Mouse (Mus musculus) hindbrain, embryonic 11.5 days (tissue): Measurements from ENCODE around the gene Nrxn1. TPM values are rescaled to one million over a fixed set of nuclear protein-coding genes. Genes with fewer than 3 reads are reported as not detected.
A peak's percentile ranks its signal among the peaks of the same experiment; 100 is the strongest.

Source experiments
- ATAC-seq: fragments of 200-750 bp; cut with Nextera tagmentation; 2 replicates; pipeline ENCODE4 v1.8.0; 2017; ENCODE audit warnings: mild to moderate bottlenecking, moderate TSS enrichment, moderate library complexity; ENCODE audit not compliant: low FRiP score
- DNase-seq: peaks from one replicate; pipeline ENCODE4 v3.0.0-alpha.2; 2015; ENCODE audit warnings: low spot score
- H3K27ac ChIP-seq: fragments of 300-500 bp; sonication (generic); 2 replicates; pipeline ENCODE4 v1.5.1; 2014; ENCODE audit warnings: mild to moderate bottlenecking, low read depth, low read length
- H3K27me3 ChIP-seq: fragments of 300-500 bp; sonication (generic); 2 replicates; pipeline ENCODE4 v1.6.1; 2014; ENCODE audit warnings: mild to moderate bottlenecking, low read length, moderate library complexity, mixed read lengths; ENCODE audit not compliant: control insufficient read depth, insufficient read depth
- H3K36me3 ChIP-seq: fragments of 300-500 bp; sonication (generic); 2 replicates; pipeline ENCODE4 v1.6.1; 2014; ENCODE audit warnings: mild to moderate bottlenecking, low read length, moderate library complexity, mixed read lengths; ENCODE audit not compliant: control insufficient read depth, insufficient read depth
- H3K4me1 ChIP-seq: fragments of 300-500 bp; sonication (generic); replicated peaks from 2 replicates; pipeline ENCODE4 v1.6.1; 2014; ENCODE audit warnings: low read length, mixed read lengths; ENCODE audit not compliant: control insufficient read depth, insufficient read depth
- H3K4me2 ChIP-seq: fragments of 300-500 bp; sonication (generic); replicated peaks from 2 replicates; pipeline ENCODE4 v1.6.1; 2014; ENCODE audit warnings: mild to moderate bottlenecking, low read depth, low read length
- H3K4me3 ChIP-seq: fragments of 300-500 bp; sonication (generic); 2 replicates; pipeline ENCODE4 v1.5.1; 2014; ENCODE audit warnings: low read depth, low read length
- H3K9ac ChIP-seq: fragments of 300-500 bp; sonication (generic); 2 replicates; pipeline ENCODE4 v1.6.1; 2014; ENCODE audit warnings: low read depth, low read length
- H3K9me3 ChIP-seq: fragments of 300-500 bp; sonication (generic); 2 replicates; pipeline ENCODE4 v1.6.1; 2016; ENCODE audit warnings: low read length; ENCODE audit not compliant: control insufficient read depth
- WGBS: fragments of 180-500 bp; shearing (Covaris S2); extraction: QIAGEN DNeasy Blood & Tissue Kit; methylation state at CpG from one replicate; pipeline ENCODE4 v1.1.7; 2014; 5-methylcytosine and 5-hydroxymethylcytosine counted together
- polyA plus RNA-seq: library from polyadenylated mRNA; unstranded; fragments of >200 nt; fragmentation: Nextera tagmentation; extraction: Ambion mirVana; gene quantifications from 2 replicates; pipeline ENCODE4 v1.2.1, GENCODE M21; 2014

Nrxn1 gene
- polyA plus RNA-seq, 1 experiment from 2014 or later = 25.0 TPM

DNA sequence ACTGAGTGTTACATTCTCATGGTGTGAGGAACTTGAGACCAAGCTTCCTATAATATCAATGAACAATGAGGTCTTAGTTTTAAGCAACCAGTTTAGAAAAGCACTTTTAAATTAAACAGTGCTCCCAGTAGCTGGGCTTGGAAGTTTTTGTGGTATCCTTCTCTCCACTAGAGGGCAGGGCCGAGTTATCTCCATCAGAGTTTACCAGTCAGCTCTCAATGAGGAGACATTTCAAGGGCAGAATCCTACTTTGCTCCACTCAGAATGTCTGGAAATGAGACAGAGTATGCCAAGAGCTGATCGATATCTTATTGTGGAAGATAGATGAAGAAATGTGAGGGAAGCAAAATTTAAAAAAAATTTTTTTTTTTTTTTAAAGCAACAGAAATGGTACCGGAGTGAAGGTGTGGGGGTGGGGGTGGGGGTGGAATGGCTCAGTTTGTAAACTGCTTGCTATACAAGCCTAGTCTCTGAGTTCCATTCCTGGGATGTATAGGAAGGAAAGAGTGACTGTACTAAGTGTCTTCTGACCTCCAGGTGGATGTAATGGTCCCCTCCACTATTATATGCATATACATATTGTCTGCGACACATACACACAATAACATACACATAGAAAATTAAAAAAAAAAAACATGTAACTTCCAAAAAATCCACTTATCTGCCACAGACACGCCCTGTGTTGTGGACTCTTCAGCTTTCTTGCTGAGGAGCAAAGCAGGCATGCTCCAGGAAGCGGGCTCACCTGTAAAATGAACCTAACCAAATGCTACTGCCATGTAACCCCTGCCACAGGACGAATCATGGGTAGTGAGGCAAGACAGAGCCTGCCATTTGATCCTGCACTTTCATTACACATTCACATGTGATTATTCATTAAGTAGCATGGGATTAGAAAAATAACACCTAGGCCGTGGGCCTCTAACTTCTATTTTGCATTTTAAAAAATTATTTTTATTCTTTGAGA lies 283.4 kb downstream of the Nrxn1 start:
- no peak overlapping the region for H3K9ac ChIP-seq
- peak; percentile 71 for DNase-seq
- no peak overlapping the region for H3K4me2 ChIP-seq
- no peaks in the 10 kb centered on the region for H3K4me1 ChIP-seq
- H3K9me3 ChIP-seq = no peaks in the 10 kb centered on the region
- ATAC-seq = peak; percentile 82
- no peaks in the 10 kb centered on the region for H3K27me3 ChIP-seq
- H3K27ac ChIP-seq = no peak overlapping the region
- H3K36me3 ChIP-seq = no peaks in the 10 kb centered on the region
- 66% methylated on average over 8 of the region's 8 CpGs for WGBS
- no peak overlapping the region for H3K4me3 ChIP-seq

DNA sequence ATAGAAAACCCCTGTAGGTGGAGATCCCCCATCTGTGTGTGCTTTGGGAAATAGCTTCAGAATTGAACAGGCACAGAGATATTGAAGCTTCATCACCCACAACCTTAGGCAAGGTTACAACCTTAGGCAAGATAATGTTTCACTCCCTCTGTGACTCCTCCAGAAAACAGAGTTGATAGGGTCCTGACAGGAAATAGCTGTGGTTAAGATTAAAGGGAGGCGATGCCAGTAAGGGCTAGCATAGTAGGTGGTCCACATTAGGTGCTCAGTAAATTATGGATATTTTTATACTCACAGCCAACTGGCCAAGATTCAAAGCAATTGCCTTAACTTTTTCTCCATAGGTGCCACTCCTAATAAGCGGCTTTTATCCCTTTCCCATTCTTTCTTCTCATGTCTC lies 284.6 kb downstream of the Nrxn1 start:
- Histone ChIP-seq H3K9me3 (no peaks in the 10 kb centered on the region), H3K36me3 (no peaks in the 10 kb centered on the region), H3K4me2 (no peak overlapping the region), H3K4me1 (no peaks in the 10 kb centered on the region), H3K4me3 (no peak overlapping the region), H3K27ac (no peak overlapping the region), H3K9ac (no peak overlapping the region), H3K27me3 (no peaks in the 10 kb centered on the region)
- 74% methylated on average over 2 of the region's 2 CpGs for whole genome bisulfite sequencing
- DNase-seq (no peak), ATAC-seq (no peak)

DNA sequence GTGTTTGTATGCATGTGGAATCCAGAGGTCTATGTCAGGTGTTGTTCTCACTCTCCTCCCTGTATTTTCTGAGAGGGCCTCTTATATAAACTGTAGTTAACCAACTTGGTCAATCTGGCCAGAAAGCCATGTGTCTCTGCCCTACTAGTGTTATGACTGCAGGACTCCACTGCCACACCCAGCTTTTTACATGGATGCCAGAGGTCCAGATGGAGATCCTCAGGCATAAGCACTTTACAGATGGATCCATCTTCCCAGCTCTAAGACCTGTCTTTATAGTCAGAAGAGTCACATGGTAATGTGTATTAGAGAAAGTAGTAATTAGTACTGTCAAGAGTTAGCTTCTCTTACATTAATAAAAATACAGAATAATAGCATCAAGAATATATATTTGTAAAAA lies 285.7 kb downstream of the Nrxn1 start:
- no peak for ATAC-seq
- Histone ChIP-seq H3K9me3 (no peaks in the 10 kb centered on the region), H3K27me3 (no peaks in the 10 kb centered on the region), H3K9ac (no peak overlapping the region), H3K4me3 (no peak overlapping the region), H3K4me2 (no peak overlapping the region), H3K4me1 (no peaks in the 10 kb centered on the region), H3K27ac (no peak overlapping the region), H3K36me3 (no peaks in the 10 kb centered on the region)
- DNase-seq = no peak

DNA sequence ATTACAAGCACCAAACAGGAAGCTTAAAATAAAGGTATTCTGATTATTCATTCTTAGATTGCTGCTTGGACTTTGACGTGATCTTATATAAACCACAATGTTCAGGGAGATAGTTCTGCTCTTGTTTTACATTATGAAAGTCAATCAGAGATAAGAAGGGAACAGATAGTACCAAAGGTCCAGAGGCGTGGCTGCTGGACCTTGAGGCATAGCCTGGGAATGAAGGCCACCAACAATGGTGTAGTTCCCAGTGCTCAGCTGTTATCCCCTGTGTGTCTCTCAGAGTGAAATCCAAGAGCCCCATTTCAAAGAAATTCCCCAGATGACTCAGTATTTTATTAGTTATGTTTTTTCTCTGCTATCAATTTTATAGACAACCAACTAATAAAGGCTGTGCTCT lies 294.2 kb downstream of the Nrxn1 start:
- no peaks in the 10 kb centered on the region for H3K27me3 ChIP-seq
- no peaks in the 10 kb centered on the region for H3K36me3 ChIP-seq
- WGBS = 79% methylated on average over 2 of the region's 2 CpGs
- no peak for ATAC-seq
- no peak overlapping the region for H3K27ac ChIP-seq
- no peak overlapping the region for H3K4me2 ChIP-seq
- H3K9ac ChIP-seq = no peak overlapping the region
- DNase-seq = no peak
- H3K9me3 ChIP-seq = no peaks in the 10 kb centered on the region
- no peak overlapping the region for H3K4me3 ChIP-seq
- no peaks in the 10 kb centered on the region for H3K4me1 ChIP-seq

DNA sequence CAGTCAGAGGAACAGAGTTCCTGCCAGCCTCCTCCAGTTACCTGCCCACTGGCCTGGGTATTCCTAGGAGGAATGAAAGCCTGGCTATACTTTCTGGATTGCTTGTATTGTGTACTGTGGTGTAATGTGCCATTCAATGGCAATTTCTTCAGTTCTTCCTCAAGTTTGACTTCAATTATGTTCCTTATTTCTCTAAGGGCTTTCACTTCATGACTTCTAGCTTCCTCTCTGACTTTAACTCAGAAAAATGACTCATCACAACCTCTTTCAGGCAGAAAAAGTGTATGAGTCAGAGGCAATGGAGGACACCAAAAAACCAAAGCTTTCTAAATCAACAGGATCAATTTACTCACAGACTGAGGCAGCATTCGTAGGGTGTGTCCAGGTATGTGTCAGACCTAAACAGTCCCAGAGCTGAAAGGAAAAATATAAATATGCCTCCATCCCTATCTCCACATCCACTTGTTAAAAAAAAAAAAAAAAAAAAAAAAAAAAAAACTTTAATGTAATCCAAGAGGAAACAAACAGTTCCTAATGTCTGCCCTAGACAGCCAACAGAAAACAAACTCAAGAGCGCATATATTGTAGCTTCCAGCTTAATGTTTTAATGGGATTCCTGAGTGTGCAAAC lies 295.1 kb downstream of the Nrxn1 start:
- Histone ChIP-seq H3K27me3 (no peaks in the 10 kb centered on the region), H3K36me3 (no peaks in the 10 kb centered on the region), H3K9me3 (no peaks in the 10 kb centered on the region), H3K4me3 (no peak overlapping the region), H3K4me2 (no peak overlapping the region), H3K27ac (no peak overlapping the region), H3K9ac (no peak overlapping the region), H3K4me1 (no peaks in the 10 kb centered on the region)
- DNase-seq (no peak), ATAC-seq (no peak)
- 97% methylated on average over 2 of the region's 2 CpGs for WGBS

DNA sequence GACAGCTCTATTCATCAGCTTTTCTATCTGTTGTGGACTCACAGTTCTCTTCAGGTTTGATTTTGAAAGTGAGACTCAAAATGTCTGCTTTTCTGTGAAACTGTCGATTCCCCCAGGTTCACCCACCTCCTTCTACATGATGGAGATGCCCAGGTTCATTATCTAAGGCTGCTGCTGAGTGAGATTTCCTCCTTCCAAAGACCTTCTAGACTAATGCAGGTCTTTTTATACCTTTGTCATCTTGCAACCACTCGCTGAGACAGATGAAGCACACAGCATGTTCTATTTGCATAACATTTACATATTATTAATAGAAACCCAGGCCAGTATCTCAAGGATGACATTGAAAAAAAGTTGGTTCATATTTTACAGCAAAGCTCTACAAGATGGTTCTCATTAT lies 295.9 kb downstream of the Nrxn1 start:
- 69% methylated on average over 2 of the region's 2 CpGs for WGBS
- ATAC-seq (no peak), DNase-seq (no peak)
- Histone ChIP-seq H3K27ac (no peak overlapping the region), H3K4me3 (no peak overlapping the region), H3K36me3 (no peaks in the 10 kb centered on the region), H3K27me3 (no peaks in the 10 kb centered on the region), H3K9me3 (no peaks in the 10 kb centered on the region), H3K9ac (no peak overlapping the region), H3K4me1 (no peaks in the 10 kb centered on the region), H3K4me2 (no peak overlapping the region)

DNA sequence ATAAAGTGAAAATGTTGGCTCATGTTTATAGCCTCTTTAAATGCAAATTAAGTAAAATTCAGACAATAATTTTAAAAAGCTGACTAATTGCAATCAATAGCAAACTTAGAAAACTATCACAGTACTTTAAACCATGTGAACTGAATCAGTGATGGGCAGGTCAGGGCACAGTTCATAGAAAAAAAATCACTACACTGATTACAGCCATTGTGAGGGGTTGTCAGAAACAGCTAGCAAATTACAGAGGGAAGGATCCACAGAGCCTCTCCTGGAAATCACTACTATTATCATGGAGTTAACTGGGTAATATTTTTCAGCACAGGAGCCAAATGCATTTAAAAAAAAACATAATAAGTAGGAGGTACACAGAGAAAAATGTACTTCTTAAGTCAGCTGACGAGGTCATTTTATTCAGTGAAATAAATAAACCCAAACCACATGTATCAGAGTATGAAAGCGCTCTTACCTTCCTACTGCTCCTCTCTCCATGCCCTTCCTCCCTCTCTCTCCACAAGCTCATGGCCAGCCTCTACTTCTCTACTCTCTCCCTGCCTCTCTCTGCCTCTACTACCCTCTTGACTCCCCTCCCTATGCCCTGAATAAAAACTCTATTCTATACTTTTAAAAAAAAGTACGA lies 304.3 kb downstream of the Nrxn1 start:
- no peak overlapping the region for H3K4me3 ChIP-seq
- 89% methylated on average over 3 of the region's 3 CpGs for WGBS
- H3K4me1 ChIP-seq = no peaks in the 10 kb centered on the region
- no peaks in the 10 kb centered on the region for H3K27me3 ChIP-seq
- H3K9me3 ChIP-seq = no peaks in the 10 kb centered on the region
- DNase-seq (no peak), ATAC-seq (no peak)
- H3K4me2 ChIP-seq = no peak overlapping the region
- H3K36me3 ChIP-seq = no peaks in the 10 kb centered on the region
- H3K9ac ChIP-seq = no peak overlapping the region
- H3K27ac ChIP-seq = no peak overlapping the region

DNA sequence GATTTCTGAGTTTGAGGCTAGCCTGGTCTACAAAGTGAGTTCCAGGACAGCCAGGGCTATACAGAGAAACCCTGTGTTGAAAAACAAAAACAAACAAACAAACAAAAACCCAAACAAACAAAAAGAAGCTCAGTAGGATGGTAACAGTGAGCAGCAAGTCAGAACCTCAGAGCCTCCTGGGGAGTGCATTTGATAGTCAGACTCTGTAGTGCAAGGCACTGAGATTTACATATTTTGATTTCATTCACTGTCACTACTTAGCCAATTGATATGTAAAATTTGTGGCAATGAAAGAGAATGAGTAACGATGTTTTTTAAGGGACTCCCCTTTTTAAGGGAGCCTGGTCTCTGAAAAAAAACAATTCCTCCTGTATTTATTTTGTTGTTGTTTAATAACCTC lies 304.8 kb downstream of the Nrxn1 start:
- H3K9ac ChIP-seq = no peak overlapping the region
- no peaks in the 10 kb centered on the region for H3K27me3 ChIP-seq
- no peaks in the 10 kb centered on the region for H3K36me3 ChIP-seq
- no peak overlapping the region for H3K4me3 ChIP-seq
- H3K4me2 ChIP-seq = no peak overlapping the region
- H3K9me3 ChIP-seq = no peaks in the 10 kb centered on the region
- no peak overlapping the region for H3K27ac ChIP-seq
- ATAC-seq (no peak), DNase-seq (no peak)
- no peaks in the 10 kb centered on the region for H3K4me1 ChIP-seq
- 41% methylated on average over 1 of the region's 1 CpGs for WGBS
